Mouse (Mus musculus): Measurements from ENCODE around the gene Kcnk2. TPM values are rescaled to one million over a fixed set of nuclear protein-coding genes. Genes with fewer than 3 reads are reported as not detected.

Kcnk2 gene
- polyA plus RNA-seq, 1 experiment from 2014 or later, result 7.9 TPM

- Histone ChIP-seq H3K4me2 (replicated peaks) (no peak overlapping the region), H3K9ac (no peak overlapping the region), H3K36me3 (no peaks in the 10 kb centered on the region), H3K4me1 (peaks cover 6% of the 10 kb centered on the region; the same call in 1 of the 2 replicates), H3K9me3 (replicated peaks) (no peaks in the 10 kb centered on the region), H3K4me3 (replicated peaks) (no peak overlapping the region), H3K27me3 (no peaks in the 10 kb centered on the region), H3K27ac (replicated peaks) (no peak overlapping the region)
- 47% methylated on average over 4 of the region's 4 CpGs for WGBS
- ATAC-seq (ENCODE audit: insufficient number of reproducible peaks, low FRiP score, low TSS enrichment, low read depth), result no peak
These were observed 230.9 kb downstream of the Kcnk2 start for GRCm38 (mm10) chr1:189171138-189171537.

- peaks cover 8% of the 10 kb centered on the region; the same call in 1 of the 2 replicates for H3K4me1 ChIP-seq
- no peaks in the 10 kb centered on the region for H3K9me3 ChIP-seq (replicated peaks)
- no peak overlapping the region; the same call in 1 of the 2 replicates for H3K27ac ChIP-seq (replicated peaks)
- 51% methylated on average over 6 of the region's 6 CpGs for WGBS
- ATAC-seq (ENCODE audit: insufficient number of reproducible peaks, low FRiP score, low TSS enrichment, low read depth), result peak; percentile 65; the same call in 1 of the 2 replicates
- no peaks in the 10 kb centered on the region for H3K36me3 ChIP-seq
- no peak overlapping the region for H3K4me3 ChIP-seq (replicated peaks)
- H3K4me2 ChIP-seq (replicated peaks), result no peak overlapping the region
- no peak overlapping the region for H3K9ac ChIP-seq
- no peaks in the 10 kb centered on the region for H3K27me3 ChIP-seq
These were observed 236.3 kb downstream of the Kcnk2 start for GRCm38 (mm10) chr1:189165756-189166155.

- Histone ChIP-seq H3K27ac (replicated peaks) (no peak overlapping the region; the same call in 1 of the 2 replicates), H3K36me3 (no peaks in the 10 kb centered on the region), H3K27me3 (no peaks in the 10 kb centered on the region), H3K4me3 (replicated peaks) (no peak overlapping the region), H3K9me3 (replicated peaks) (no peaks in the 10 kb centered on the region), H3K4me2 (replicated peaks) (no peak overlapping the region), H3K9ac (no peak overlapping the region), H3K4me1 (peaks cover 8% of the 10 kb centered on the region; the same call in 1 of the 2 replicates)
- ATAC-seq (ENCODE audit: insufficient number of reproducible peaks, low FRiP score, low TSS enrichment, low read depth), result no peak
- WGBS, result 71% methylated on average over 6 of the region's 6 CpGs
These were observed 236.9 kb downstream of the Kcnk2 start for GRCm38 (mm10) chr1:189165141-189165540.

GRCm38 (mm10) chr1:189164721-189165120, 237.4 kb downstream of the Kcnk2 start:
- no peaks in the 10 kb centered on the region for H3K27me3 ChIP-seq
- 75% methylated on average over 4 of the region's 4 CpGs for WGBS
- H3K9ac ChIP-seq, result no peak overlapping the region
- no peaks in the 10 kb centered on the region for H3K36me3 ChIP-seq
- ATAC-seq (ENCODE audit: insufficient number of reproducible peaks, low FRiP score, low TSS enrichment, low read depth), result no peak
- no peak overlapping the region for H3K27ac ChIP-seq (replicated peaks)
- H3K9me3 ChIP-seq (replicated peaks), result no peaks in the 10 kb centered on the region
- H3K4me1 ChIP-seq, result peaks cover 8% of the 10 kb centered on the region; the same call in 1 of the 2 replicates
- no peak overlapping the region for H3K4me3 ChIP-seq (replicated peaks)
- H3K4me2 ChIP-seq (replicated peaks), result no peak overlapping the region

- Histone ChIP-seq H3K9ac (no peak overlapping the region), H3K4me1 (peaks cover 8% of the 10 kb centered on the region; the same call in 1 of the 2 replicates), H3K4me2 (replicated peaks) (no peak overlapping the region), H3K27me3 (no peaks in the 10 kb centered on the region), H3K9me3 (replicated peaks) (no peaks in the 10 kb centered on the region), H3K4me3 (replicated peaks) (no peak overlapping the region), H3K27ac (replicated peaks) (no peak overlapping the region), H3K36me3 (no peaks in the 10 kb centered on the region)
- 84% methylated on average over 2 of the region's 2 CpGs for WGBS
- no peak for ATAC-seq (ENCODE audit: insufficient number of reproducible peaks, low FRiP score, low TSS enrichment, low read depth)
These were observed 237.8 kb downstream of the Kcnk2 start for GRCm38 (mm10) chr1:189164241-189164640.

Small RNA genes lying within 50 kb of the gene (microRNA-seq; reads per million reads assigned to microRNA genes)
- gene Gm24092 (ENCODE audit: borderline number of aligned reads), result not detected

All from embryonic facial prominence, embryonic 15.5 days (tissue).